Mouse (Mus musculus): ENCODE data around the gene Pde2a. TPM values are rescaled to one million over a fixed set of nuclear protein-coding genes. Genes with fewer than 3 reads are reported as not detected.
A peak's percentile ranks its signal among the peaks of the same experiment; 100 is the strongest.

Gene Pde2a
- total RNA-seq, 2 experiments from 2014 or later = 163 to 207 TPM

GRCm38 (mm10) chr7:101472598-101473558 lies 51.4 kb downstream of the Pde2a start:
- DNase-seq = peak in 1 of 2 experiments; percentile 66

DNA sequence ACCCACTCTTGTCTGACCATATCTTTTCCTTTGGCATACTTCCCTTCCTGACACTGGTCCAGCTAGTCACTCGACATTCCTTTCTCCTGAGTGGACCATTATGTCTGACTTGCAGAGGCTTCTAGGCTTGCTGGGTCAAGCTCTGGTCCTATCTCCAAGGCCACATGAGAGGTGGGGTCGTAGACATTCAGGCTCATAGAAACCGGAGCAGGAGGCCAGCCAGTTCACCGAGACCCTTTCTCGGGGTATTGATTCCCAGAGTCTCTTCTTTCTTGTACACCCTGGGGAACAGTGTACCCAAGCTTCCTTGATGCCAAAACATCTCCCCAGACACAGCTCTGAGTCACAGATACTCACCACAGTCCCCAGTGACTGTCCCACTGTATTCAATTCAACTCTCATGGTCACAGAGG lies 52.9 kb downstream of the Pde2a start:
- no peak for DNase-seq

DNA sequence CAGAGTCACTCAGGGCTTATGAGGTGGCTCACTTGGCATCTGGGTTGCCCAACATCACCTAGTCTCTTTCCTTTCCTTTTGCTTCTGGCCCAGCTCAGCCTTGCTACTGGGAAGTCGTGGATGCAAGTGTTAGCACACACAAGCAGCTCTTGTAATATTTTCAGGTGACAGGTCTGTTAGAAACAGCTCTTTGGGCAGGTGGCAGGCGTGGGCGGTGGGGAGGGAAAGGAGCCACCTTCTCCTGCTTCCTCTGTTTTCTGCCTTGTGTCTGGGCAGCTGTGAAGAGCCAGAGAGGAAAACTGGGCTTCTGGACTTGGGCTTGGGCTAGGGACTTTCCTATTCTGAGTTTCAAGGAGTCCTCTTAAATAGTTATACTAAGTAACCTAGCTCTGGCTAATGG lies 54.5 kb downstream of the Pde2a start:
- no peak for DNase-seq

- DNase-seq = no peak
These were observed 55.0 kb downstream of the Pde2a start for GRCm38 (mm10) chr7:101476493-101476892.

GRCm38 (mm10) chr7:101477200-101477599 lies 55.7 kb downstream of the Pde2a start:
- DNase-seq = peak in 1 of 2 experiments; percentile 34

DNA sequence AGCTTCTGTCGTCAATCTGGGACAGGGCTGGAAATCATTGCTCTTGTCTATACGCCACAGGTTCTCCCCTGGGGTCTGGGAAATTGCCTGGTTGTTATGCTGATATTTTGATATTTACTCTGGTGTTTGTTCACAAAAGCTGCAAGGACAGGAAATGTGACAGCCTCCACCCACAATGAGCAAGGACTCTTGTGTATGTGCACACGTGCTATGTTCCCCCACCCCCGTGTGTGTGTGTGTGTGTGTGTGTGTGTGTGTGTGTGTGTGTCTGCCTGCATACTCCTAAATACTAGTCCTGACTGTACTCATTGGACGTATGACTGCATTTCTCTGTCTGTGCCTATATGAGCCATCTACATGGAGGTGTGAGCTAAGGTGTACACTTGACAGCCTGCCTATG lies 56.6 kb downstream of the Pde2a start:
- no peak for DNase-seq

- DNase-seq = no peak
These were observed 58.4 kb downstream of the Pde2a start for GRCm38 (mm10) chr7:101479841-101480240.

- DNase-seq = peak; percentile 69 to 73
These were observed 59.2 kb downstream of the Pde2a start for GRCm38 (mm10) chr7:101480671-101481070.

DNA sequence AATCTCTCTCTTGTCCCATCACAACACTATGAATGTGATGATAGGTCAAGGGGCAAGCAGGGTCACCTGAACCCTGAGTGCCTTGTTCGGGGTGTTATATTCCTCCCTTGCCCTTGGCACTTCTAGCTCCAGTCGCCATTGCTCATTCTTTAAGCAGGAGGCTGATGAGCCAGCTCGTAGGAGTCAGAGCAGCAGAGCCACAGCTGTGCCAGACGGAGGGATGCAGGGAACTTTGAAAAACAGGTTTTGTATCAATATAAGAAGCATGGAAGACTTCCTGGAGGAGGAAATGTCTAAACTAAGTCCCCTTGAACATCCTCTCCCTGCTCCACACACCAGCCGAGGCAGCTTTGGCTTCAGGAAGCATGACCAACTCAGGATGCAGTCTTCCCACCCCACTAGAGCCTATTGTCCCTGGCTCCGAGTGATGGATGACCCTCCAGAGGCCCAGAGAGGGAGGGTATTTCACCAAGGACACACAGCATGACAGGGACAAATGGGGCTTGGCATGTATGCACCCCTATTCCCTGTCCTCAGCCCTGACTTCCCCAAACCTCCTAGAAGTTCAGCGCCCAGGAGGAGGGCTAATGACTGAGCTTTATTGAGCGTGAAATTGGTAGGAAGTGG lies 60.5 kb downstream of the Pde2a start:
- peak; percentile 66 to 72 for DNase-seq

DNA sequence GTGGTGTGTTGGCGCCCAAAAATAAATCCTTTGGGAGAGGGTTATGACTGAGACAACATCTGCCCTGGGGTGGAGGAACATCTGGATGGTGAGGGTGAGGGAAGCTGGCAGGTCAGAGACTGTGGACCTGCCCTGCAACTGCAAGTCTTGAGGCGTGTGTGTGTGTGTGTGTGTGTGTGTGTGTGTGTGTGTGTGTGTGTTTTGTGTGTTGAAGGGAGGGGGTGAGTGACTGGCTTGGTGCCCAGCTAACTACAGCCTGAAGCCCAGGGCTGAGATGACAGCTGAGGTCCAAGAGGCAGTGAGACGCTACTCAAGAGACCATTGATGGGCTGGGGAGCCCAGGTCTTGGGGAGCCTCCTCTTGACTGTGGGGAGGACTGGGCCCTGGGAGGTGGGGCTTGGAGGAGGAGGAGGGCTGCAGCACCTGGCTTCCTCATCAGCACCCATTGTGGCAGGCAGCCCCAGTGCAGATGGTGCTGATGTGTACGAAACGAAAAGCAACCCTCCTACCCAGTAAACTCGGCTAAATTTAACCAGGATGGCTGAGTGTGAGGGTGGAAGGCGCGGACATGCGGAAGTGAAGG lies 61.1 kb downstream of the Pde2a start:
- DNase-seq = peak in 1 of 2 experiments; percentile 31

DNA sequence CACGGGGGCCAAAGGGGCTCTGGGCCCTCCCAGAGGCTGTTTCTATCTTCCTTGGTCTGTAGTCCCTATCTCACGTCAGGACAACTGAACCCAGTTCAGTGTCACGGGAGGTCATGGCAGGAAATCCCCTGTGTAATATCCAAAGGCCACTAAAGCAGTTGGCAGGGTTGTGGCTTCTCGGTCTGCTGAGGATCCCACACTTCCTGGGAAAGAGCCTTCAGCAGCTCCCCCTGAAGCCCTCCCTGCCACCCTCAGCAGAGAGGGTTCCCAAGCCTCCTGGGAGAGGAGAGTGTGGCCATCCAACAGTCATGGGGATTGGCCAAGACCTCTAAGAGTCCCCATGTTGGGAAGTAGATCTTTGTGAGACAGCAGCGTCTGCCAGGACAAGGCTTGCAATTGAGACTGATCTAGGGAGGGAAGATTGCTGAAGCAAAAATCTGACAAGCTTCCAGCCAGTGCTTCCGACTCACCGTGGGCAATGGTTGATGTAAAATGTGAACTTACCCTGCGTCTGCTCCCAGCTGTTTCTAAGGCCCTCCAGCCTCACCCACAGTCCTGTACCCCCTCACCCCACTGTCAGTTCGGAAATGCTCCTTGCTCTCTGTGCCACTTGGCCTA lies 62.1 kb downstream of the Pde2a start:
- DNase-seq = peak in 1 of 2 experiments; percentile 26

DNA sequence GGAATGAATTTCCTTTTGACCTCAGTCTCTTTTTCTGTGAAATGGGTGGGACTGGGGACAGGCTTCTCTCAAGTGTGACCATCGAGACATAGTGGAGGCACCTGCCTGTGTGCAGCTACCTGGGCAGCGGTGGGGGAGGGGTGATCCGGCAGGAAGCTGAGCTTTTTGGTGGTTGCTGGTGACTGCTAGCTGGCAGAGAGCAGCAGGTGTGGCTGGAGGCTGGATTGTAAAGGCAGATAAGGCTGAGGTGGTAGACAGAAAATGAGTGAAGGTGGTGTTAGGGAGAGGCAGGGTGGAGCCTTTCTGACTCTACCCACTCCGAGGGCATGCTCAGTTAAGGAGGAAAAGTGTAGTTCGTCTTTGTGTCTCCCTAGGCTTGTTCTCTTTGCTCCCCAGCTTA lies 65.6 kb downstream of the Pde2a start:
- DNase-seq = no peak

DNA sequence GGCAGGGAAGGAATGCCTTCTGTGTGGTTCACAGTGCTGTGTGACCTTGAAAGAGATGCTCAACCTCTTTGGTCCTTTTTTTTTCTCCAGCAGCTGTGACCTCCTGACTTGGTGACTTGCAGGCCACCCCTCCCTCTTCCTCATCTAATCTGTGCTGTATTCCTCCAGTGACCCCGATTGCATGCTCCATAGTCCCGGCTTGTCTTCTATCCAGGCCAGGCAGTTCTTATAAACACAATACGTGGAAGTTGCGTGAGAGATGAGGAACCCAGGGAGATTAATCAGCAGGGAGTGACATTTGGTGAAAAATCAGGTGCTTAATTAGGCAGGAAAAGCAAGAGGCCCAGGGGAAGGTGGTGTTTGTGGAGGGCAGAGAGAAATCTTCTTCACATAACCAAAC lies 69.5 kb downstream of the Pde2a start:
- DNase-seq = no peak

DNA sequence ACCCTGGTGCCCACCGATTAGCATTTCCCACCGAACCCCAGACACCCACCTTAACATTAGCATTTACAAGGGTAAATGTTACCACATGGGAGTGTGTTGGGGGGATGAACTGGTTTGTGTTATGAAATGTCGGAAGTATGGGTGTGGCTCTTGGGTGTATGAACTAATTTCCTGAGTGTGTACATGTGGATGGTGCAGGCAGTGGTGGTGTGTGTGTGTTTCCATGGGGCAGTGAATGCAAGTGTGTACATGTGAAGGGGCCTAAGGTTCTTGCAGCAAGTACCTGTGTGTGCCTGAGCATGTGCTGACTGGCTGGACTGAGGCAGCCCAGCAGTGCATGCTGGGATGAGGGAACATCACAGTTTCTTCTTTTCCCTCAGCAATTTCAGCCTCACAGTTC lies 76.9 kb downstream of the Pde2a start:
- DNase-seq = no peak

- no peak for DNase-seq
These were observed 77.8 kb downstream of the Pde2a start for GRCm38 (mm10) chr7:101499251-101499650.

DNA sequence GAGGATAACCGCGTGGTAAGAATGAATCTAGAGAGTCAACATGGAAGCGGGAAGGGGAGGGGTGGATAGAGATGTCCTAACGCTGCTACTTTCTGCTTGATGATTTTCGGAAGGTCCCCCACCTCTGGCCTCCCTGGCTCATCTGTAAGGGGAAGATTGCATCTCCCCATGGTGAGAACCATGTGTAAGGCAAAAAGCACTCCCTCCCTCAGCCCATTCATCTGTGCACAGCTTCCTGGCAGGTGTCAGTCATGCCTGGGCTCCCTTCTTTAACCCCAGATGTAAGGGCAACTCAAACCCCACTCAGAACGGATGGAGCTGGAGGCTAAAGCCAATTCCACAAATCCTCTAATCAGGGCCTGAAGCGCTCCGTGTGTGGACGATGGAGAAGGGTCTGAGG lies 78.2 kb downstream of the Pde2a start:
- DNase-seq = no peak

- no peak for DNase-seq
These were observed 79.7 kb downstream of the Pde2a start for GRCm38 (mm10) chr7:101501236-101501635.

DNA sequence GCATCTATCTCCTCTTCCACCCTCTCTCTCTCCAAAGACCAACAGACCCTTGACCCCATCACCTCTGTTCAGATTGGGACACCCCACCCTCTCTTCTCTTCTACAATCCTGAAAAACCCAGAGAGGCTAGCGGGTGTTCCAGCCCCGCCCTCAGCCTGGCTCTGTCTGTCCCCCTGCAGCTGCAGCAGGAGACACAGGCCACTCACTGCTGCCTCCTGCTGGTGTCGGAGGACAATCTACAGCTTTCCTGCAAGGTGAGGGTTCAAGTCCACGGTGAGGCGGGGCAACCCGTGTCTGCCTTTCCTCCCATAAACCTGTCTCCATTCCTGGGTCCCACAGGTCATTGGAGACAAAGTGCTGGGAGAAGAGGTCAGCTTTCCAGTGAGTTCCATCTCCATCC lies 80.2 kb downstream of the Pde2a start:
- peak in 1 of 2 experiments; percentile 65 for DNase-seq

DNA sequence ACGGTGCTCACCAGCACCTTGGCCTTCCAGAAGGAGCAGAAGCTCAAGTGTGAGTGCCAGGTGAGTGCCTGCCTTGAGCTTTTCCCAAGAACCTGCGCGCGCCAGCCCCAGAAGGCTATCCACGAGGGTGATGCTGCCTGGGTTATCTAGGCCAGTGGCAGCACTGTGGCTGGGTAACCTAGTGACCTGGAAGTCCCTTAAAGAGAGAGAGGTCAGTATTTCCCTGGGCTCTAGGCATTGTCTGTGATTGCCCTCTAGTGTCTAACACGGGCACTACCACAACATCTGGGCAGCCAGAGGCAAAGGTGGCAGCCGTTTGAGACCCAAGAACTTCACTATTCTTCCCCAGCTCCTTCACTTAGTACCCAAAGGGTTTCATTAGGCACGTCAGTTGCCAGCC lies 81.9 kb downstream of the Pde2a start:
- peak; percentile 69 to 75 for DNase-seq

DNA sequence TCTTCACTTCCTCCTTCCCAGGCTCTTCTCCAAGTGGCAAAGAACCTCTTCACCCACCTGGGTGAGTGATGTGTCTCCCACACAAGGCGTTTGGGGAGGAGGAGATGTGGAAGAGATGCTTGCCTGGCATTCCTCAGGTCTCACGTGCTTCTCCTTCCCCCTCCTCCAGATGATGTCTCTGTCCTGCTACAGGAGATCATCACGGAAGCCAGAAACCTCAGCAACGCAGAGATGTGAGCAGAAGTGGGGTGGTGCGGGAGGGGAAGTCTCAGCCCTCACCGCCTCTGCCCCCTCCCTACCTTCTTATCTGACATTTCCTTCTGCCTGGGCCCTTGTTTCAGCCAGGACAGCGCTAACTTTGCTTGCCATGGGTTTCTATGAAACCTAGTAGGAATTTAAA lies 82.3 kb downstream of the Pde2a start:
- DNase-seq = no peak

DNA sequence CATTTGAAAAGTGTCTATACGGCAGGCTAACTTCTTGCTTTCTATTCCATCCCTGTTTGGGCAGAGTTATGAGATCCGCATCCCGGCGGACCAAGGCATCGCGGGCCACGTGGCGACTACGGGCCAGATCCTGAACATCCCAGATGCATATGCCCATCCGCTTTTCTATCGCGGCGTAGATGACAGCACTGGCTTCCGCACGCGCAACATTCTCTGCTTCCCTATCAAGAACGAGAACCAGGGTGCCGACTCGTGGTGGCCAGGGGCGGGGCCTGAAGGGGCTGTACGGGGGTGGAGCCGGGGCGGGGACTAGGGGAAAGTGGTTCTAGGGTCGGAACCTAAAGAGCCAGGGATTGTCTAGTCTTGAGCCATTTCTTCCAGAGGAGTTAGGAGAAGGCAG lies 83.0 kb downstream of the Pde2a start:
- DNase-seq = peak; percentile 41 to 54

DNA sequence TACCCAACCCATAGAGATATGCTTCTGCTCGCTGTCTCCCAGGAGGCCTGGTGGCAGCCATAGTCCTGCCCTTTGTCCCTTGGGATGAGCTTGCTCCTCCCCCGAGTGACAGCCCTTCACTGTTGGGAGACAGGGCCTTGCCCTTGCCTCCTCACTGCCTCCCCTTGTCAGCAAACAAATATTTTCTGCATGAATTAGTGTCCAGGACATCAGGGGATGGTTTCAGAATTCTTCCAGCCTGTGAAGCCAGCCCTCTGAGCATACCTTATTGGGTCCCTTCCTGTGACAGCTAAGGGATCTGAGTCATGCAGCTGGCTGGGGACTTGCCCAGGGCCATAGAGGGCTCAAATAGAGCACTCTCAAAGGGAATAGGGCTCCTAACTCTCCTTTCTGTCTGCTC lies 87.7 kb downstream of the Pde2a start:
- DNase-seq = peak; percentile 65 to 67

- peak in 1 of 2 experiments; percentile 41 for DNase-seq
These were observed 92.2 kb downstream of the Pde2a start for GRCm38 (mm10) chr7:101513655-101514054.

Measured in adrenal gland, postnatal 36 days (tissue).